Mouse (Mus musculus): ENCODE data around the gene Ddx59.

Ddx59 gene

DNA sequence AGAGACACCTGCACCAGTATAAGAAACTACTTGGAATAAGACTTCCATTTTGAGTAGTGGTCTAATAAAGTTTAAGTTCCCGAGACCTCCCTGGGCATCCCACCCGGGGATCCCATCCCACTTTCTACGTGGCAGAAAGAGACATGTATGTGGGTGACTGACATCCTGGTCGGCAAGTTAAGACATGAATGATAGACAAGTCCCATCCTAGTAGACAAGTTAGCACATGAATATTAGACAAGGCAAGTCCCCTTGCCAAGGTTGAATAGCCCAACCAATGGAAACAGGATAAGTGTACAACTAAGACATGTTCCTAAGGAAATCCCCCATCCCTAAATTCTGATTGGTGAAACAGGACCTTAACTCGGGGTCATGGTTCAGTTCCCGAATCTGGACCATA lies 34.5 kb downstream of the Ddx59 start:
- DNase-seq (ENCODE audit: low spot score) = no peak

GRCm38 (mm10) chr1:136450206-136450605 lies 35.1 kb downstream of the Ddx59 start:
- no peak for DNase-seq (ENCODE audit: low spot score)

GRCm38 (mm10) chr1:136452421-136452820 lies 37.4 kb downstream of the Ddx59 start:
- DNase-seq (ENCODE audit: low spot score) = no peak

DNA sequence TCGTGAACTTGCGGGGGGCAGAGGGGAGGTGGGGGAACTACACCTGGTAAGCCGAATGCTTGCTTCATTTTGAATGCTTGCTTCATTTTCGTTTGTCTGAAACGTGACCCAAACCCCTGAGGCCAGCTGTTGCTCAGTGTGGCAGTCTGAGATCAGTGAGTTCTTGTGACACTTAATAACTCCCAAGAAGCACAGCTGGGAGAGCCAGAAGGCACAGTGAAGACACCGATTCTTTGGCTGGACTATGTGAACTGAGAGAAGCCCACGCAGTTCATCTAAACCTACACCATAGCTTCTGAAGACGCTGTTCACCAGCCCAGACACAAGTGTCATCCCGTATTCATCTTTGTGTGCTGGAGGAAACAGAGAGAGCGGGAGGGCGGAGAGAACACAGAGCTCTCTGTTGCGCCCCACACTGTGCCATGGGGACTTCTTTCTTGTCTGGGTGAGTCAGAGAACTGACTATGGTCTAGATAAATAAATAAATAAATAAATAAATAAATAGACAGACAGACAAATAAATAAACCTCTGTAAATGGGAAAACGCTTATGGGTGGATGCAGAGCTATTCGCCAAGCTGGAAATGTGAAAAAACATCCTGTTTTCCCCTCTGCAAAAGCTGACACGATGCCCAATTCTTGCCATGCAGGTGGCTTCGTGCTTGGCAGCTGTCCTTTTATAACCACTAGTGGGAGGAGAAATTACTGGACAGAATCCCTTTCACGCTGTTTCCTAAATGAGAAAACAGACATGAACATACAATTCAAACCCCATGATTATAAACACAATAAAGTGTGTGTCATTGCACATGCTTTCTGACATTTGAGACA lies 40.9 kb downstream of the Ddx59 start:
- DNase-seq (ENCODE audit: low spot score) = no peak

DNA sequence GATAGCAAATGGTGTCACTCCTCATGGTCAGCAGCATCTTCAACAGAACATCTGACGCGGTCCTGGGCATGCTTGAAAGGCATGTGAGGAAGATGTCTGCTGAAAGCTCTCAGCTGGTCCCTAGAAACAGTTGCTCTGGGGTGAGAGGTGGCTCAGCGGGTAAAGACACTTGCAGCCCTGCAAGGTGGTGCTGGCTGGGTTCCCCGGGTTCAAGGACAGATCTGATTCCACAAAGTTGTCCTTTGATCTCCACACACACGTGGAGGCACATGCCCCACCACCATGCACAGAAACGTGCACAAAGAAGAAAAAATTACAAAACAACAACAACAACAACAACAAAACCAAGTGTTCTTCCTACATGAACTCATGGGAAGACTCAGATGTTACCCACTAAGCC lies 41.7 kb downstream of the Ddx59 start:
- DNase-seq (ENCODE audit: low spot score) = no peak

DNA sequence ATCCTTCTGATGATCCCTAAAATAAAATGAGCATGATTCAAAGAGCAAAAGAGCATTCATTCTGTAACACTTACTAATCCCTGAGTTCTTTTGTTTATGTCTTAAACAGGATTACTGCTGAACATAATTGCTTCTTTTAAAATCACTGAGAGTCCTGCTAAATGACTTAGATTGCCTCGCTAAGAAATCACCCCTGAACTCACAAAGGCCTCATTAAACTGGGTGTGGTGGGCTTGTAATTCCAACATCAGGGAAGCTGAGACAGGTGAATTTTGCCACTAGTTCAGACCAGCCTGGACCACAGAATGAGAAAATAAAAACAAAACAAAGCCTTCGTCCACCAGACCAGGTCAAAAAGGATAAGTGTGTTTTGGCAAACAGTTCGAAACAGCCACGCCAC lies 42.3 kb downstream of the Ddx59 start:
- no peak for DNase-seq (ENCODE audit: low spot score)

DNA sequence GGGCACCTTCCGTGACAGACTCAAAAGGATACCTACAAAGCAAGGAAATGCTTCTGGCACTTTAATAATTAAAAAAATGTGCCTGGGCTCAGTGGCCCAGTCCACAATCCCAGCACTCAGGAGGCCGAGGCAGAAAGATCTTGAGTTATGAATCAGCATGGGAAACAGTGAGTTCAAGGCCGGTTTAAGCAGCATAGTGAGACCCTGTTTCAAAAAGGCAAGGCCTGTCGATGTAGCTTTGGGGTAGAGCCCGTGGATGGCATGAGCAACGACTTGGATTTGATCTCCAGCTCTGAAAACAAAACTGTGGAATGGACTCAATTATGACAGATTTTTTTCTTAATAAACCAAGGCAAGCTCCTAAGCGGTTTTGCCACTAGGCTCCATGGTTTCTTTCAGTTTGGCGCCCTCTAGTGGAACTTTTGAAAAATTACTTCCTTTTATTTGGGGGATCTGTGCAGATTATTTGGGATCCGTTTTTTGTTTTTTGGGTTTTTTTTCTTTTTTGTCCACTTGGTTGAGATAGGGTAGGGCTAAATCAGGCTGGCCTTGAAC lies 43.7 kb downstream of the Ddx59 start:
- no peak for DNase-seq (ENCODE audit: low spot score)

GRCm38 (mm10) chr1:136462443-136462842 lies 47.4 kb downstream of the Ddx59 start:
- no peak for DNase-seq (ENCODE audit: low spot score)

- no peak for DNase-seq (ENCODE audit: low spot score)
Observed at GRCm38 (mm10) chr1:136465168-136465567, 50.1 kb downstream of the Ddx59 start.

DNA sequence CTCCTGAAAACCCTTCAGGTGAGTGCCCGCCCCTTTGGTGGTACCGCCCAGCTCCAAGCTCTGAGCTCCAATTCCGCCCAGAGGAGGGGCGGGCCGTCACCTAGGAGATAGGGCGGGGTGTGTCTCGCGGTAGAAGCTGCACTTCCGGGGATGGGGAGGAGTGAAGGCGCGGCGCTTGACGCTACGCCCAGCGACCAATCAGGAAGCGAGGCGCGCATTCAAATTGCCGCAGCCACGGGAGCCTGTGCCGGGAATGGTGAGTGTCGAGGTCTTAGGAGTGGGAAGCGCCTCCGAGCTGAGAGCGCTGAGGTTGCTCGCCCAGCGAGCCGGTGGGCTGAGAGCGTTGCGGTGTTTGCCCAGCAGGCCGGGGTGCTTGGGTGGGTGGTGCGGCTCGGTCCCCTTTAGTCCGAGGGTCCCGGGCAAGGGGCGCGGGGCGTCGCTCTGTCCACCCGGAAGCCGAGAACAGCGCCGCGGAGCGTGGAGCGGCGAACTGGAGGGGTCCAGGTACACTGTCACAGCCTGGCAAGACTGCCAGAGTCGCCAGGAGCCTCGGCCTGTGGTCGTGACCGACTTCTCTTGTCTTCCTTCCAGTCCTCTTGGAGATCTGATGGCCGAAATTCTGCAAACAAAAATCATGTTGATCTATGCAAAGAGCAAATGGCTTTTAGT lies 51.2 kb downstream of the Ddx59 start, which contains the start of gene Kif14:
Gene Kif14 (plus strand): TSS at position 201 of the 669 bp plus-strand sequence.
- DNase-seq (ENCODE audit: low spot score) = peak; percentile 63

DNA sequence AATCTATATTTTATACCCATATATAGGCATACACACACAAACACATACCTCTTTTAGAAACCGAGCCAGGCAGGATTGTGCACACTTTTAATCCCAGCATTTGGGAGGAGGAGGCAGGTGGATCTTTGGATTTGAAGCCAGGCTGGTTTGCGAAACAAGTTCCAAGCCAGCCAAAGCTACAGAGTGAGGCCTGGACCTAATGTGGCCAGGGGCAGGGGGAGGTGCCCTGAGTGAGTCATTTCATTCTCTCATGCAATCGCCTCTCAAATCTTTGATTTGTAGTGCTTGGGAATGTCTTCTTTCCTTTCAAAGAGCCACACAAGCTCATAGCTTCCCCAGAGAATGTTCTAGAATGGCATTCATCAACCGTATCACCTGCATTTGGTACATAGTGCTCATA lies 54.3 kb downstream of the Ddx59 start:
- DNase-seq (ENCODE audit: low spot score) = no peak

GRCm38 (mm10) chr1:136470471-136470870 lies 55.4 kb downstream of the Ddx59 start:
- DNase-seq (ENCODE audit: low spot score) = no peak
